Mouse (Mus musculus): ENCODE data around the gene Terb2. TPM values are rescaled to one million over a fixed set of nuclear protein-coding genes. Genes with fewer than 3 reads are reported as not detected.

Terb2 gene
- not detected for total RNA-seq (2023)

GRCm38 (mm10) chr2:122186106-122186505 is at the start of gene Terb2, which contains the start of gene Patl2:
Terb2 (plus strand) TSS chr2:122186272.
Patl2 (minus strand) TSS chr2:122186189.

GRCm38 (mm10) chr2:122147508-122148241 is 38.4 kb upstream of the Terb2 start, which contains the start of gene B2m:
B2m (plus strand) TSS chr2:122147686.

DNA sequence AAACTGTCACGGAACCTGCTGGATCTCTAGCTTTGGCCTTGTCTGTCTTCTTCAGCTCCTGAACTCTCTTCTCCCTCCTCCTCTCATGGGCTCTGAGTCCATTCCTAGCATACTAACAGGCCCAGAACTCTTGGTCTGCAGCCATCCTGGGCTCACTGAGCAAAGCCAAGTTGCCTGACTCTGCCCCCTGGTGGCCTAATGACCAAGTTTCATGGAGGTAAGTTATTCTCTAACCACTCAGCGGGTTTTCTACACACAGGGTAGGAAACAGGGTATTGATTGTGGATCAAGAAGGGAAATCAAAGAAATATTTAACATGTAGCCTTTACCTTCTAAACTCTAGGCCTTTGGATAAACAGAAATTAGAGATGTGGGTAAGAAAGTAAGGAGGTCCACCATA is 25.4 kb upstream of the Terb2 start, which contains the start of gene Trim69:
Gene Trim69 (plus strand): TSS at position 21 of the 400 bp plus-strand sequence.

GRCm38 (mm10) chr2:122234611-122235288 is 48.7 kb downstream of the Terb2 start, which contains the start of gene Sord:
Sord (plus strand) TSS chr2:122234749.

Other genes starting within 250 kb of the Terb2 start
- gene Ctdspl2, start 230.3 kb upstream of the Terb2 start, total RNA-seq (2023): 45.8 TPM
- gene Mageb3, start 230.2 kb upstream of the Terb2 start, total RNA-seq (2023): not detected
- 43.9 TPM for gene Eif3j1, start 157.7 kb upstream of the Terb2 start, total RNA-seq (2023)
- 27.9 TPM for gene Spg11, start 67.9 kb upstream of the Terb2 start, total RNA-seq (2023)
- 2,437 TPM for gene B2m, start 38.6 kb upstream of the Terb2 start, total RNA-seq (2023)
- gene Trim69, start 25.6 kb upstream of the Terb2 start, total RNA-seq (2023): 1.5 TPM
- not detected for gene Patl2, start 83 bp upstream of the Terb2 start, total RNA-seq (2023)
- gene Sord, start 48.5 kb downstream of the Terb2 start, total RNA-seq (2023): 6.7 TPM
- not detected for gene Duox2, start 112.2 kb downstream of the Terb2 start, total RNA-seq (2023)
- gene Duoxa2, start 112.6 kb downstream of the Terb2 start, total RNA-seq (2023): not detected
- gene Duoxa1, start 127.5 kb downstream of the Terb2 start, total RNA-seq (2023): not detected
- gene Duox1, start 129.4 kb downstream of the Terb2 start, total RNA-seq (2023): not detected
- gene Shf, start 182.9 kb downstream of the Terb2 start, total RNA-seq (2023): 13.2 TPM
- 124 TPM for gene Slc28a2, start 240.2 kb downstream of the Terb2 start, total RNA-seq (2023)

All from CD4-positive naive resting alpha-beta T cell, adult 57 days (primary cell).